Comparison of ENCODE assay signal across 7 mouse cellular contexts in the genomic region with DNA sequence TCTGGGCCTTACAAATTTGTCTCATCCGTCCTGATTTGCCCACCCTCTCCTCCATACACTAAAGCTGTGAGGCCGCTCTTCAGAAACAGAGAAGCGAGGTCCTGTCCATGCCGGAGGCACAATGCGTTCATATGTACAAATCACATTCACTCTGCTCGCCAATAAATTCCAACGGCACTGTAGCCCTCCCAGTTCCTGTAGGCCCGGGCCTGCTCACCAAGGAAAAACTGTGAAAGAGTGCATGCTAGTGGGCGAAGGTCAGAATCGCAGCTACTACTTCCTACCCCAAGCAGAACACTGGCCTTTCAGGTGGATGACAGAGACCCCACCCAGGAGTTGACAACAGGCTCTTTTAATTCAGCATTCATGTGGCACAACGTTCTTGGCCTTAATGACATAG.
DNase-seq lines count a peak whose midpoint lies in the region; ATAC-seq and TF ChIP-seq lines count a peak whose summit lies in the region.

No protein-coding gene starts in this region.

- H3K4me1 ChIP-seq in forebrain, postnatal 0 days (ENCODE audit: insufficient read depth): no peaks in the 10 kb centered on the region
- H3K4me1 ChIP-seq in liver, embryonic 11.5 days (replicated peaks; ENCODE audit: control insufficient read depth, insufficient read depth, low read length): no peaks in the 10 kb centered on the region

- H3K4me2 ChIP-seq in forebrain, postnatal 0 days (ENCODE audit: low read depth): no peak overlapping the region
- no peak overlapping the region for H3K4me2 ChIP-seq in liver, embryonic 11.5 days

- H3K9ac ChIP-seq in forebrain, postnatal 0 days: no peak overlapping the region
- no peak overlapping the region for H3K9ac ChIP-seq in liver, embryonic 11.5 days (ENCODE audit: low read depth, low read length)

- peaks cover 39% of the 10 kb centered on the region for H3K27me3 ChIP-seq in forebrain, postnatal 0 days (ENCODE audit: insufficient read depth, low read length)
- H3K27me3 ChIP-seq in liver, embryonic 11.5 days (replicated peaks; ENCODE audit: control insufficient read depth, insufficient read depth, low read length): no peaks in the 10 kb centered on the region

- peak; percentile 53 for DNase-seq in left cerebral cortex, postnatal 4 days
- no peak for DNase-seq in left cerebral cortex, adult 11 months (ENCODE audit: low spot score)
- DNase-seq in adrenal gland, postnatal 25 days: peak; percentile 12
- DNase-seq in forebrain, postnatal 0 days: peak; percentile 39
- DNase-seq in lung, postnatal 4 days: peak; percentile 13 to 36
- no peak for DNase-seq in liver, embryonic 11.5 days (ENCODE audit: low spot score)
- DNase-seq in natural killer cell, adult 2 months (ENCODE audit: low spot score in 2 of 2): no peak

- 26% methylated on average over 11 of the region's 11 CpGs for WGBS in forebrain, postnatal 0 days
- WGBS in liver, embryonic 11.5 days: 42% methylated on average over 11 of the region's 11 CpGs

- peak; percentile 72 for ATAC-seq in forebrain, postnatal 0 days
- ATAC-seq in liver, embryonic 11.5 days (replicated peaks; ENCODE audit: low FRiP score): no peak

- intact Hi-C loops in left cerebral cortex, postnatal 4 days (cut with DNase I): no loop called here

- no peak overlapping the region for H3K27ac ChIP-seq in forebrain, postnatal 0 days (ENCODE audit: low read depth, low read length)
- no peak overlapping the region for H3K27ac ChIP-seq in liver, embryonic 11.5 days (ENCODE audit: low read depth, low read length)

- no peak overlapping the region for H3K4me3 ChIP-seq in forebrain, postnatal 0 days (ENCODE audit: low read depth, low read length)
- H3K4me3 ChIP-seq in liver, embryonic 11.5 days (ENCODE audit: low read depth, low read length): no peak overlapping the region

- peak; percentile 50 for TF ChIP-seq CTCF in forebrain, postnatal 0 days (IDR thresholded peaks at IDR 0.05; ENCODE audit: low read depth)

- H3K36me3 ChIP-seq in forebrain, postnatal 0 days (ENCODE audit: insufficient read depth): no peaks in the 10 kb centered on the region
- H3K36me3 ChIP-seq in liver, embryonic 11.5 days (ENCODE audit: control insufficient read depth, insufficient read depth, low read length): no peaks in the 10 kb centered on the region

- H3K9me3 ChIP-seq in forebrain, postnatal 0 days (ENCODE audit: low read length): no peaks in the 10 kb centered on the region
- no peaks in the 10 kb centered on the region for H3K9me3 ChIP-seq in liver, embryonic 11.5 days (ENCODE audit: control insufficient read depth, low read length)

Comparison
In these comparisons a context has a peak if more than half of its experiments do, and no peak if none do; other contexts are left out.
1. DNase-seq: peak in left cerebral cortex, postnatal 4 days (single experiment), adrenal gland, postnatal 25 days (single experiment), forebrain, postnatal 0 days (single experiment) and lung, postnatal 4 days (2 of 2); none in left cerebral cortex, adult 11 months (single experiment), liver, embryonic 11.5 days (single experiment) and natural killer cell, adult 2 months (0 of 2).